Mouse (Mus musculus) spleen, adult 10 weeks (tissue): Measurements from ENCODE around the gene Cntn3. TPM values are rescaled to one million over a fixed set of nuclear protein-coding genes. Genes with fewer than 3 reads are reported as not detected.

Experiments used
- polyA plus RNA-seq: library from polyadenylated mRNA; stranded (reverse); fragments of 350-450 nt; fragmentation: Illumina TruSeq; extraction: RNeasy Lipid Tissue Mini Kit (QIAGEN cat#74804); gene quantifications from one replicate; pipeline ENCODE4 v1.2.3, GENCODE M21; 2015; ENCODE audit warnings: low replicate concordance; ENCODE audit not compliant: insufficient read depth

Cntn3 gene
- not detected for polyA plus RNA-seq

DNA sequence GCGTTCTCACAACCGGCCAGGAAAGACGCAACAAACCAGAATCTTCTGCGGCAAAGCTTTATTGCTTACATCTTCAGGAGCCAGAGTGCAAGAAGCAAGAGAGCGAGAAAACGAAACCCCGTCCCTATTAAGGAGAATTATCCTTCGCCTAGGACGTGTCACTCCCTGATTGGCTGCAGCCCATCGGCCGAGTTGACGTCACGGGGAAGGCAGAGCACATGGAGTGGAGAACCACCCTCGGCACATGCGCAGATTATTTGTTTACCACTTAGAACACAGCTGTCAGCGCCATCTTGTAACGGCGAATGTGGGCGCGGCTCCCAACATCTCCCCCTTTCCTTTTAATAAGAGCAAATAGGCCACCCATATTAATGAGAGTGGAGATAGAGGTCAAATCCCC lies at the start of gene Cntn3:
Cntn3 (minus strand) TSS at position 101 of the 400 bp plus-strand sequence.

